Mouse (Mus musculus) limb, embryonic 14.5 days (tissue): ENCODE data around the gene Ppp2r5b. TPM values are rescaled to one million over a fixed set of nuclear protein-coding genes. Genes with fewer than 3 reads are reported as not detected.

Source experiments
- ATAC-seq: fragments of 200-750 bp; cut with Nextera tagmentation; 2 replicates; pipeline ENCODE4 v1.8.0; 2017; ENCODE audit warnings: low read depth, moderate number of reproducible peaks, moderate TSS enrichment; ENCODE audit not compliant: low FRiP score
- DNase-seq: peaks from one replicate; pipeline ENCODE4 v3.0.0-alpha.2; 2015; ENCODE audit warnings: low spot score
- H3K27ac ChIP-seq: fragments of 300-500 bp; sonication (generic); replicated peaks from 2 replicates; pipeline ENCODE4 v1.5.1; 2014; ENCODE audit warnings: low read depth, mild to moderate bottlenecking, low read length, moderate library complexity, mixed read lengths
- H3K27me3 ChIP-seq: fragments of 300-500 bp; sonication (generic); 2 replicates; pipeline ENCODE4 v1.6.1; 2014; ENCODE audit warnings: low read length, mixed read lengths; ENCODE audit not compliant: control insufficient read depth, insufficient read depth
- H3K36me3 ChIP-seq: fragments of 300-500 bp; sonication (generic); 2 replicates; pipeline ENCODE4 v1.6.1; 2014; ENCODE audit warnings: mild to moderate bottlenecking, low read length, moderate library complexity, mixed read lengths; ENCODE audit not compliant: control insufficient read depth, insufficient read depth
- H3K4me1 ChIP-seq: fragments of 300-500 bp; sonication (generic); 2 replicates; pipeline ENCODE4 v1.6.1; 2014; ENCODE audit warnings: antibody characterized with exemption, low read length, mixed read lengths; ENCODE audit not compliant: control insufficient read depth, insufficient read depth
- H3K4me2 ChIP-seq: fragments of 300-500 bp; sonication (generic); replicated peaks from 2 replicates; pipeline ENCODE4 v1.6.1; 2014; ENCODE audit warnings: low read depth, mild to moderate bottlenecking, low read length, moderate library complexity; ENCODE audit not compliant: severe bottlenecking
- H3K4me3 ChIP-seq: fragments of 300-500 bp; sonication (generic); replicated peaks from 2 replicates; pipeline ENCODE4 v1.5.1; 2014; ENCODE audit warnings: low read length
- H3K9ac ChIP-seq: fragments of 300-500 bp; sonication (generic); 2 replicates; pipeline ENCODE4 v1.6.1; 2014; ENCODE audit warnings: mild to moderate bottlenecking, low read depth, low read length, moderate library complexity; ENCODE audit not compliant: severe bottlenecking
- H3K9me3 ChIP-seq: fragments of 300-500 bp; sonication (generic); 2 replicates; pipeline ENCODE4 v1.6.1; 2016; ENCODE audit warnings: low read length; ENCODE audit not compliant: control insufficient read depth
- POLR2A ChIP-seq: fragments of 200-500 bp; IDR thresholded peaks from 2 replicates; pipeline ENCODE4 v1.8.0; 2012; ENCODE audit warnings: inconsistent platforms, mild to moderate bottlenecking, moderate library complexity, borderline replicate concordance; ENCODE audit not compliant: insufficient read depth, insufficient read length; ENCODE audit errors: extremely low read depth
- WGBS: fragments of 180-500 bp; shearing (Covaris S2); extraction: QIAGEN DNeasy Blood & Tissue Kit; methylation state at CpG from one replicate; pipeline ENCODE4 v1.1.7; 2014; 5-methylcytosine and 5-hydroxymethylcytosine counted together
- polyA plus RNA-seq, 2 experiments: library from polyadenylated mRNA; depleted of rRNA in 1 of 2; stranded (reverse) in 1 of 2; unstranded in 1 of 2; fragments of >200 nt; fragmentation: Nextera tagmentation in 1 of 2; extraction: Ambion mirVana in 1 of 2; gene quantifications; 2 replicates each; pipeline versions ENCODE4 v1.2.1 to v1.2.3; 2012 to 2014

Gene Ppp2r5b
- polyA plus RNA-seq, 2 experiments: 27.5 to 45.0 TPM

GRCm38 (mm10) chr19:6280554-6280953 is 44.9 kb upstream of the Ppp2r5b start:
- DNase-seq (no peak), ATAC-seq (no peak)
- Histone ChIP-seq H3K4me1 (peaks cover 22% of the 10 kb centered on the region), H3K27ac (no peak overlapping the region), H3K4me2 (no peak overlapping the region), H3K9ac (no peak overlapping the region), H3K9me3 (no peaks in the 10 kb centered on the region), H3K4me3 (no peak overlapping the region), H3K27me3 (no peaks in the 10 kb centered on the region), H3K36me3 (peaks cover 60% of the 10 kb centered on the region)
- TF ChIP-seq POLR2A: no peak
- 89% methylated on average over 7 of the region's 7 CpGs for WGBS

GRCm38 (mm10) chr19:6279481-6280144 is 43.9 kb upstream of the Ppp2r5b start:
- H3K4me3 ChIP-seq: no peak overlapping the region
- peaks cover 22% of the 10 kb centered on the region for H3K4me1 ChIP-seq
- H3K4me2 ChIP-seq: peak overlapping the region; percentile 78; the same call in 1 of the 2 replicates
- no peak for ATAC-seq
- H3K27me3 ChIP-seq: no peaks in the 10 kb centered on the region
- H3K9me3 ChIP-seq: no peaks in the 10 kb centered on the region
- H3K27ac ChIP-seq: 0 out of 2 replicates have a peak overlapping the region, but pooled peaks have one; percentile 3
- DNase-seq: no peak
- H3K36me3 ChIP-seq: peaks cover 51% of the 10 kb centered on the region
- 0 out of 2 replicates have a peak overlapping the region, but pooled peaks have one; percentile 8 for H3K9ac ChIP-seq
- WGBS: 88% methylated on average over 6 of the region's 6 CpGs
- no peak for TF ChIP-seq POLR2A

GRCm38 (mm10) chr19:6278439-6279073 is 42.9 kb upstream of the Ppp2r5b start:
- no peak for DNase-seq
- TF ChIP-seq POLR2A: no peak
- WGBS: 24% methylated on average over 6 of the region's 6 CpGs

GRCm38 (mm10) chr19:6277661-6278438 is 42.2 kb upstream of the Ppp2r5b start:
- Histone ChIP-seq H3K27me3 (no peaks in the 10 kb centered on the region), H3K27ac (no peak overlapping the region; the same call in 1 of the 2 replicates), H3K4me2 (peak overlapping the region; percentile 78), H3K4me3 (peak overlapping the region; percentile 91), H3K9ac (peak overlapping the region; percentile 80), H3K4me1 (peaks cover 22% of the 10 kb centered on the region), H3K9me3 (no peaks in the 10 kb centered on the region), H3K36me3 (peaks cover 35% of the 10 kb centered on the region)
- TF ChIP-seq POLR2A: no peak
- DNase-seq (peak; percentile 77), ATAC-seq (no peak)
- 5% methylated on average over 10 of the region's 10 CpGs for WGBS

More at GRCm38 (mm10) chr19:6278439-6279073, 42.9 kb upstream of the Ppp2r5b start:
- Histone ChIP-seq H3K4me2 (peak overlapping the region; percentile 78), H3K4me1 (peaks cover 22% of the 10 kb centered on the region), H3K27me3 (no peaks in the 10 kb centered on the region), H3K36me3 (peaks cover 42% of the 10 kb centered on the region), H3K9me3 (no peaks in the 10 kb centered on the region), H3K9ac (peak overlapping the region; percentile 80), H3K4me3 (peak overlapping the region; percentile 91), H3K27ac (peak overlapping the region; percentile 50; the same call in 1 of the 2 replicates)
- ATAC-seq: no peak
